Mouse (Mus musculus): ENCODE data around the gene Pkn1.

The Pkn1 gene

DNA sequence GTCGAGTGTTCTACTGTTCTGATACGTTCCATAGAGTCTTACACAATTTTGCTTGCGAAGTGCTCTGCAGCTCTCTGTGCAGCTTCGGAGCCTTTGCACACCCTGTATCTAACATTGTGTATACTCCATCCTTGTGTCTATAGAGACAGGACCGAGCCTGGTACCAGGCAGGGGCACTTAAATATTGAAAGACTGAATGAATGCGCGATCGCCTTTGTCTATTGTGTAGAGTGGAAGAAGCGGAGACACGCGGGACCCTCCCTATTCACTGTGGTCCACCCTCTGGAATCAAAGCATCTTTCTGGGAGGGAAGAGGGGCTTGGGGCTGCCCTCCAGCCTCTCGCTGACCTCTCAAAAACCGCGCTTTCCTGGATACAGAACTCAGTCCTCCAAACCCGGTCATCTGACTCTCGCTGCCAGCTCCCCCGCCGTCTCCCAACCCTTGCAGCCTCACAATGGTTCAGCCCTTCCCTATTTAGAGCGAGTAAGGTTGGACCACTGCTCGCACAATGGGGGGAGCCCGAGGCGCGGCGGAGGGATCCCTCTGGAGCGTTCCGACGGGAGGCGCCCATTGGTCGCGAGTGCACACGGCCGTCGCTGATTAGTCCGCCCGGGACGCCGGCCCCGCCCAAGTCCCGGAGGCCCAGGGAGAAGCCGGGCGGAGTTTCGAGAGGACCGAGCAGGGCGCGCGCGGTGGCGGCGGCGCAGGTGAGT lies 46.8 kb downstream of the Pkn1 start, which contains the start of gene Gipc1:
Gipc1 (plus strand) TSS at position 648 of the 714 bp plus-strand sequence.
- peak; percentile 94 to 96 for DNase-seq

DNA sequence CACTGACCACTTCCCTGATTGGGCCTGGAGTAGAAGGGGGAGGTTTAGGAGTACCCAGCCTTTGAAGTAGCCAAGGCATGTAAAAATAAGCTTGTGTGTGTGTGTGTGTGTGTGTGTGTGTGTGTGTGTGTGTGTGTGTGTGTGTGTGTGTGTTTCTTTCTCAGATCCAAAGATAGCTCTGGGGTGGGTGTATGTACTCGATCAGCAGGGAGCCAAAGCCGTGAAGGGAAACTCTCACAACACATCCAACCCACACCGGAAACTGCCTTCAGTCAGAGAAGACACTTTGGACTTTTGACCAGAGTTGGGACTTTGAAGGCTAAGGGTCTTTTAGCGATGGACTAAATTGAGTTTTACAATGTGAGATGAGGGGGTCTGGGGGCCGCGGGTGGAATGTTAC lies 49.3 kb downstream of the Pkn1 start:
- no peak for DNase-seq

DNA sequence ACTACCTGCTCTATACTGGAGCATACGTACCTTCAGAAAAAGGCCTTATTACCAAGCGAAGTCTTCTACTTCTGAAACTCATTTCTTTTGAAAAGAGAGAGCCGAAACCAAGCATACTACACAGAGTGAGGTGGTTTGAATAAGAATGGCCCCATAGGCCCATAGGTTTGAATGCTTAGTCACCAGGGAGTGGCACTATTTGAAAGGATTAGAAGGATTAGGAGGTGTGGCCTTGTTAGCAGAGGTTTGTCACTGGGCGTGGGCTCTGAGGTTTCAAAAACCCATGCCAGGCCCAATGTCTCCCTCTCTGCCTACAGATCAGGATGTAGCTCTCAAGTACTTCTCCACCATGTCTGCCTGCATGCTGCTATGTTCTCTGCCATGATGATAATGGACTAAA lies 50.9 kb downstream of the Pkn1 start:
- DNase-seq, result no peak

DNA sequence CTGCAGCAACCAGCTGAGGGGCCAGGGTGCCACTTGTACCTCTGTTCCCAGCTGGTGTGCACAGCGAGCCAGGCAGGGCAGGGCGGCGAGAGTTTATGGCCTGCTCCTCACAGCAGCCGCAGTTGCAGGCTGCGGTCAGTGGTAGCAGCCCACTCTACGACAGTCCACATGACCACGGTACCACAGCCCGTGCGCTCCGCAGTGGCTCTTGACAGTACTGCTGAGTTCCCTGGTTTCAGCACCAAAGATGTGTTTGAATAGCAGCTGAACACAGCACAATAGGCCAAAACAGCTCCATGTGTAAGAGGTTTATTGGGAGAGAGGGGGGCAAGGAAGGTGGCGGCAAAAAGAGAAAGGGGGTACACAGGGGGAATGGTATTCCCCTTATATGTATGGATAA lies 51.5 kb downstream of the Pkn1 start:
- DNase-seq, result no peak

DNA sequence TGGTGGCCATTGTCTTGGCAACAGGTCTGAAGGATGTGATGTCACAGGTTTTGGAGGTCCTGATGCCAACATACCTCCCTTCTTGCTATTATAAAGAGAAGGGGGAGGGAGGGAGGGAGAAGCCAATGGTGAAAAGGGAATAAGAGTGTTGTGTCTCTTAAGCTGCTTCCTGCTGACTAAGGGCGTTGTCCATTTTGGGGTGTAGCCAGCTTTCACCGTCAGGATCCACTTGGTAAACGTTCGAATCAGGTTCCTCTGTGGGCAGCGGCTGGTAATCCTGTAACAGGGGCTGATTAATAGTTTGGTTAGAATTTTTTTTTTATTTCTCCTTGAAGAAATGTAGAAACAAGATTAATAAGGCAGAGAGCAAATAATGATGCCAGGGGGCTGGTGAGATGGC lies 59.3 kb downstream of the Pkn1 start:
- DNase-seq, result no peak

DNA sequence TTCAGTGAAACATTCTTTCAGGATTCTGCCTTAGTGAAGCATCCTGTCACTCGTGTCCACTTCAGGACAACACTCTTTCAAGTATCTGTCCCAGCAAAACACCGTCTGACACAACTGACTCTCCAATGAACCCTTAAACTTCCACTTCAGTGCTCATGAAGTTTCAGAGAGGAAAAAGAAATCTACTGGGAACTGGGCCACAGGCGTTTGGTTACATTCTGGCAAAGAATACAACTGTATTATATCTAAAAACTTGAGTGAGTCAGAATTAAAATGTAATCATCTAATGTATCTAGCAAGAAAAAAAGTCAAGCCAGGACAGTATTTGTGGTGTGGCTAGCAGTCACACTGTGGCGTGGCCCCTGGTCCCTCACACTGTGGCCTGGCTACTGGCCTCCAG lies 60.1 kb downstream of the Pkn1 start:
- DNase-seq, result no peak

DNA sequence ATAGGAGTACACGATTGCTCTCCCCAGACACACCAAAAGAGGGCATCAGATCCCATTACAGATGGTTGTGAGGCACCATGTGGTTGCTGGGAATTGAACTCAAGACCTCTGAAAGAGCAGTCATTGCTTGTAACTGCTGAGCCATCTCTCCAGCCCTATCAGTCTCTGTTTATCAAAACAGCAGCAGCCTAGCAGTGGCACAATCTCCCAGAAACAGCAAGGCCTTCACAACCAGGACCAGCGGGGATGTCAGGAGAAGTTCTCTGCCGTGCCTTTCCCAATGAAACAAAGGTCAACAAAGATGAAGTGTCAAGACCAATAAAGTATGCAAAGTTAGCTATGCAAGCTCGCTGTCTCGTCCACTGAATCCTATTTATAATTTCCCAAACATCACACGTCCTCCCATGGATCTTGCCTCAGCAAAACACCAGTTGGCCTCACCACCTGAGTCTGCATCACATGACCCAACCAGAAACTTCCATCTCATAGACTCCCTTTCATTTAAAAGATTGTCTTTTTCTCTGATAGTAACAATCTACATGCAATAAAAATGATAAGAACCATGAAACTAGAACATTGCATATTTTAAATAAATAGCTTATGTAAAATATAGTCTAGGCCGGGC lies 66.8 kb downstream of the Pkn1 start:
- DNase-seq, result no peak

DNA sequence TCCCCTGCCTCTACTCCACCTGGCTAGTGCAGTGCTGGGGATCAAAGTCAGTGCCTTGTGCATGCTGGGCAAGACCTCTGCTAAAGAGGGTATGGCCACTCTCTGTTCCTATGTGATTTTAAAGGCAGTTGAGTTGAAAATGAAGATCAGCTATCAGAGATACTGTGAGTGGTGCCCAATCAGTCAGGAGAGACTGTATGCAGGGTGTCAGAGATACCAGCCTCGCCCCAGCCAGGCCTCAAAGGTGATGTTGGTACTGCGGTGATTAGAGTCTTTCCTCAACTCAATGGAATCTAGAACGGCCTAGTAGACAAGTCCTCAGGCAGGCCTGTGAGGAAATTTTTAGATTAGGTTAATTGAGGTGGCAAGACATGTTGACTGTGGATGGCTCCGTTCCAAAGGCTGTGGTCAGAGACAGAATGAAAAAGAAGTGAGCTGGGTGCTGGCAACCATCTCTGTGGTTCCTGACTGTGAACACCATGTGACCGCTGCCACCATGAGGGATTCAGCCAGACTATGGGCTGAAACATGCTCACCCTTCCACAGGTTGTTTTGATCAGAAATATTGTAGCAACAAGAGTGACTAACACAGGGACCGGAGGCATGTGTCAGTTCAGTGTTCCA lies 73.2 kb downstream of the Pkn1 start:
- DNase-seq, result no peak

DNA sequence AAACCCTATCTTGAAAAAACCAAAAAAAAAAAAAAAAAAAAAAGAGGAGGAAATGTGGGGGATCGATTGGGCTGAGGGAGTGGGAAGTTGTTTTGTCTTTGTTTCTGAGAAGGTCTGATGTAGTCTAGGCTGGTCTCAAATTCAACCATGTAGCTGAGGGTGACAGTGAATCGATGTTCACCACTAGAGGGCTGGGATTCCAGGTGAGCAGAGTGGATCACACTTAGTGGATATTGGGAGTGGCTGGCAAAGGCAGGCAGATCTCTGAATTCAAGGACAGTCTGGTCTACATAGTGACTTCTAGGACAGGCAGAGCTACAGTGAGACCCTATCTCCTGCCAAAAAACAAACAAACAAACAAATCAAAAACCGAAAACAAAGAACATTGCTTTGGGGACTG lies 74.2 kb downstream of the Pkn1 start:
- DNase-seq, result no peak

DNA sequence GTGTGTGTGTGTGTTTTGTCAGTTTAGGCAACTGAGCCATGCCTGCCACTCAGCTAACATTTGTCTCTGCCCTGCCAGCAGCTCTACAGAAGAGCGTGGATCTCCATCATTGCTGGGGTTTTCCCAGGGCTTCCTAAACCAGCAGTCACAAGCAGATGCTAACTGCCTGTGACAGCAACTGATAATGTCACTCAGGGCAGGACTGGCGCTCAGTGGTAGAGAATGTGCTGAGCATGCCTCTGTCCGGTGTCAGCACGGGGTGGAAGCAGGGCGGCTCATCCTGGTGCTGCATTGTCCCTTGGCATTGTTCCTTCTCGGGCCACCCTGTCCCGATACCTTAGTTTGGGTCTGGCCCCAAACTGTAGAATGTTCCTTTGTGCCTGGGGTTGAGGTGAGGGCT lies 75.4 kb downstream of the Pkn1 start:
- DNase-seq, result no peak

DNA sequence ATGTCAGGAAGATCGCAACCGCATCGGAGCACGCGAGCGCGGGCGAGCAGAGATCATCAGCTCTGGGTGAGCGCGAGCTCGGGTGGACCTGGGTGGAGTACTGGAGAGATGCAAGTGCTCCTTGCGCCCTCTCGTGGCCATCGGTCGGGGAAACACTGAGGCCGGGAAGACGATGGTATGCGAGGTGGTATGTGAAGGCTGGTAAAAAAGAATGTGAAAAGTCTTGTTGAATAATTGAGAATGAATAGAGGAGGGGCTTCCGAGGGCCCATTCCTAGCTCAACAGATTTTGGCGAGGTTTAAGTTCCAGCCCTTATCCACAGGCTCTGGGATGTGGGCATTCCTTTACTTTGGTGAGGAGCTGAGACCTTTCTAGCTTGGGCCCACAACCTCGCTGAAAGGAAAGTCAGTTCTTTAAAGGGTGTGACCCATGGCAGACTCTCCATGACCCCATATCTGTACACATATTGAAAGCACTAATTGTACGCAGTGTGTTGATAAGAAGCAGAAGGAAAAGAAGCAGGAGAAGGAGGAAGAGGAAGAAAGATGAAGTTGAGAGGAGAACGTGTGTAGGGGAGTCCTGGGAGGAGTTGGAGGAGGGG lies 76.5 kb downstream of the Pkn1 start:
- peak; percentile 88 to 90 for DNase-seq

DNA sequence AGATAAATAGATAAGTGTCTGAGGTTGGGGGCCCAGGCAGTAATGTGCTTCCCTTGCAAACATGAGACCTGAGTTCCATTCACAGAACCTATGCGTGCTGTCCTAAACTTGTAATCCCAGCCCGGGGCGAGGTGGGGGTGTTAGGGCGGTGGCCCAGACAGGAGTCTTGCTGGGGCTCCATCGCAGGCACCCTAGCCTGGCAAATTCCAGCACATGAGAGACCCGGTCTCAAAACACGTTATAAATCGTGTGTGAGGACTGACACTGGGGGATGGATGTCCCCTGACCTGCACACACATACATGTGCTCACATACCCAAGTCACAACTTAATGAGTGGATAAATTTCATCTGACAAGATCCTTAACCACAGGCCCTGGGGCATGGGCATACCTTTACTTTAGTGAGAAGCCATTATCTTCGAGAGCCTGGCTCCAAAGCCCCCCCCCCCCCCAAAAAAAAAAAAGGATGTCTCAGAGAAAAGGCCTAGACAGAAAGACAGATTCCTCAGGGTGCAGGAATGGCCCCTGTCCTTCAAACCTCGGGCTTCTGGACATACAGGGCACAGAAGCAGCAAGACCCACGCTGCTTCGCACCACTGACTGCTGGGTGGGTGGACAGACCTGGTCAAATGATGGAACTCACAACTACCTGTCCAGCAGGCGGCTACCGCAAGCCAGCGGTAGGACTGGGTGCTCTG lies 77.1 kb downstream of the Pkn1 start:
- no peak for DNase-seq

DNA sequence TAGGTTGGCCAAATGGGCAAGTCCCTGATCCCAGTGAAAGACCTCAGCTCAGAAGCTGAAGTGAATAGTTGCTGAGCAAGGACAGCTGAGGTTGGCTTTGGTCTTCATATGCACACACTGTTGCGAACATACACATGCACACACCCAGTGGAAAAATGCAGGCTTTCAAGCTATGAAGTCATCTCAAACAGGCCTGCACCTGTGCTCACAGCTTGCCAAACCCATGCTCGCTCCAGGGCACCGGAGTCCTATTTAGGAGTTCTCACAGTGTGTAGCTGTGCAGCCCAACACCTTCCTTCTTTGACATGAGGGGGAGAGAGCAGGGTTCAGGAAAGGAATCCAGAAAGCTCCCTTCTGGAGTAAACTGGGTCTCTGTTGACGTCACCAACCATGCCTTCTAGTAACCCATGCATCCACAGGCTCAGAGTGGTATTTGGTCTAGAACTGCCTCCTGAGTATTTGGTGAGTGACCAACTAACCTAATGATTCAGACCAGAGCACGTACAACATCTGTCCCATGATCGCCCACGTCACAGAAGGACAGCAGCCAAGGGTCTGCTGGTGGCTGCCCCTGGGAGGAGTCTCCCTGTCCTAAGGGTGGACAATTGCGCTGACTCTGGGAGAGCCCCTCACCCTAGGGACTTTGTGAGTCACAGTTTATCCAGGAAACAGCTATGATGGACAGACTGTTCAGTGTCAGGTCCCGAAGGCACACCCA lies 79.3 kb downstream of the Pkn1 start:
- no peak for DNase-seq

DNA sequence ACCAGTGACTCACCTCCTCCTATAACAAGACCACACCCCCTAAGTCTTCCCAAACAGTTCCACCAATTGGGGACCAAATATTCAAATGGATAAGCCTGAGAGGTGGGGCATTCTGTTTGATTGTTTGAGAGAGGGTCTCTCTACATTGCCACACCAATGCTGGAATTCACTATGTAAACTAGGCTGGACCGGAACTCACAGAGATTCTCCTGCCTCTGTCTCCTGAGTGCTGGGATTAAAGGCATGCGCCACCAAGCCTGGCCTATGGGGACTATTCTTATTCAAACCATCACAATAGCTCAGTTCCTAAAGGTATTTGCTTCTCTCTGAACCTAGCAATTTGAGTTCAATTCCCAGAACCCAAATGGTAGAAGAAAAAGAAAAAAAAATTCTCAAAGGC lies 80.4 kb downstream of the Pkn1 start:
- DNase-seq, result no peak

DNA sequence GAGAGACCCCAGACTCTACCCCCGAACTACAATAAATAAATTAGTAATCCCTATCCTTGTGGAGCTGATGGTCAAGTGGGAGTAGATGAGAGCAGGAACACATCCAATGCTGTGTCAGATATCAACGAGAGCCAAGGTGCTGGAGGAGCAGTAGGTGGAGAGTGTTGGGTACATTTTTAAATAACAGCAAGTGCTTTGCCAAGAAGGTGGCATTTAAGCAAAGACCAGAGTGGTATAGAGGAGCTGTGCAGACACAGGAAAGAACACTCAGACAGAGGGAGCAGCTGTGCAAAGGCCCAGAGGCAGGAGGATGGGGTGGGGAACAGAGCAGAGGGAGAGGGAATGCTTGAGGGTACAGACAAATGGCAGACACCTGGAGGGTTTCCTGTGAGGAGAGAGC lies 81.9 kb downstream of the Pkn1 start:
- DNase-seq, result no peak

DNA sequence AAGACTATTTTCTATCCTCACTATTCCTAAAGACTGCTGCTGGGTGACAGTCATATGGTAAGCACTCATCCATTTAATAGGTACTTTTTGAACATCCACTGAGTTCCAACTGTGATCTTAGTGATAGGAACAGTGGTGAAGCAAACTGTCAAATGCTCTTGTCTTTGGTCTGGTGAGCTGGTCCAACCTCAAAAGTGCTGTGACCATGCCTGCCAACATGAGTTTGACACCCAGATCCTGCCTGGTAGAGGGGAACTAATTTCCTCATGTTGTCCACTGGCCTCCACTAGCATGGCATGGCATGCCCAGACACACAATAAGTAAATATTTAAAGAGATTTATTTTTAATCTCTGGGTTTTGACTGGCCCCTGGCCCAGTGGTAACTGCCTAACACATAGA lies 82.4 kb downstream of the Pkn1 start:
- no peak for DNase-seq
